Mouse (Mus musculus) heart, postnatal 0 days (tissue): ENCODE data around the gene Hs3st4.

ENCODE experiments used
- CTCF ChIP-seq: IDR thresholded peaks from 2 replicates; pipeline ENCODE4 v1.5.1; 2016; ENCODE audit warnings: antibody characterized with exemption, control low read depth, low read depth
- EP300 ChIP-seq: IDR thresholded peaks from 2 replicates; pipeline ENCODE4 v1.6.1; 2016; ENCODE audit warnings: antibody characterized with exemption, low read depth

- no peak for TF ChIP-seq CTCF
- TF ChIP-seq EP300, result no peak
Observed at GRCm38 (mm10) chr7:124039142-124039541, 56.5 kb downstream of the Hs3st4 start.
